Mouse (Mus musculus): ENCODE results near the gene Neil3. TPM values are rescaled to one million over a fixed set of nuclear protein-coding genes. Genes with fewer than 3 reads are reported as not detected.
A peak's percentile ranks its signal among the peaks of the same experiment; 100 is the strongest.

Neil3 gene
- total and polyA plus RNA-seq, 3 experiments = 10.3 to 16.7 (median 14.7) TPM

DNA sequence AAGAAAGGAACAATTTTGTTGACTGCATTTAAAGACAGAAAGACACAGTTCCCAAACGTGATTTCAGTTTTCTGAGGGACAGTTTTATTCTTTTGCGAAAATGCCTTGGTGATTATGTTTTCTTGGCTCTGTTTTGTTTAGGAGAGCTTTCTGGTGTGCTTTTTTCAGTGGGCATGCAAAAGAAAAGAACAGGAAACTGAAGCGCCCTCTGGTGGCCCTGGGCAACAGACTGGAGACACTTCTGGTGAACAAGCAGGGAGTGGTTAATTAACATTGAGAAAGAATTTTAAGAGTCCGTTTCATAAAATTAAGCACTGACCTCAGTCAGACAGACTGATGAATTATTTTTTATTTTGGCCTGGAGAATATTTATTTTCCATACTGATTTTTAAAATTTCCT lies 25.1 kb upstream of the Neil3 start:
- peak; percentile 71 for DNase-seq (ENCODE audit: extremely low read depth)
- TF ChIP-seq BHLHE40 (IDR thresholded peaks at IDR 0.05; ENCODE audit: low read depth, low read length) = no peak
- no peak for TF ChIP-seq GABPA (IDR thresholded peaks at IDR 0.05; ENCODE audit: insufficient replicate concordance, low read depth, low read length)
- TF ChIP-seq EP300 (IDR thresholded peaks at IDR 0.05; ENCODE audit: low read length) = no peak
- TF ChIP-seq MAFK (IDR thresholded peaks at IDR 0.05; ENCODE audit: insufficient replicate concordance, low read length) = no peak
- TF ChIP-seq MXI1 (IDR thresholded peaks at IDR 0.05; ENCODE audit: low read depth, low read length) = no peak
- no peak for TF ChIP-seq CHD2 (IDR thresholded peaks at IDR 0.05; ENCODE audit: low read length)
- no peak for TF ChIP-seq ZMIZ1 (IDR thresholded peaks at IDR 0.05; ENCODE audit: low read depth, low read length)
- TF ChIP-seq POLR2A (IDR thresholded peaks at IDR 0.05; ENCODE audit: low read depth, low read length) = no peak
- no peak for TF ChIP-seq CHD1 (IDR thresholded peaks at IDR 0.05; ENCODE audit: low read depth, low read length)
- TF ChIP-seq HCFC1 (IDR thresholded peaks at IDR 0.05; ENCODE audit: low read depth, low read length) = no peak
- TF ChIP-seq TCF12 (IDR thresholded peaks at IDR 0.05; ENCODE audit: low read depth, low read length) = no peak
- TF ChIP-seq CTCF (conservative IDR thresholded peaks at IDR 0.05 in 1 of 2, IDR thresholded peaks at IDR 0.05 in 1 of 2; ENCODE audit: low read depth in 2 of 2, low read length in 2 of 2) = peak; percentile 55 to 86
- no peak for TF ChIP-seq PAX5 (IDR thresholded peaks at IDR 0.05; ENCODE audit: low read length)
- no peak for TF ChIP-seq MAZ (IDR thresholded peaks at IDR 0.05; ENCODE audit: low read depth, low read length)
- TF ChIP-seq ZC3H11A (IDR thresholded peaks at IDR 0.05; ENCODE audit: low read depth, low read length) = peak; percentile 17; the same call in 1 of the 2 replicates
- no peak for TF ChIP-seq NELFE (IDR thresholded peaks at IDR 0.05; ENCODE audit: low read depth, low read length)
- TF ChIP-seq MYC (IDR thresholded peaks at IDR 0.05; ENCODE audit: low read depth, low read length) = no peak
- no peak for TF ChIP-seq ELF1 (IDR thresholded peaks at IDR 0.05; ENCODE audit: low read depth, low read length)
- TF ChIP-seq TBP (conservative IDR thresholded peaks at IDR 0.05; ENCODE audit: low read depth, low read length) = no peak
- no peak for TF ChIP-seq UBTF (IDR thresholded peaks at IDR 0.05; ENCODE audit: low read depth, low read length)
- TF ChIP-seq SIN3A (IDR thresholded peaks at IDR 0.05; ENCODE audit: low read length) = no peak
- no peak for TF ChIP-seq ETS1 (conservative IDR thresholded peaks at IDR 0.05; ENCODE audit: low read depth, low read length)
- no peak for TF ChIP-seq ZKSCAN1 (IDR thresholded peaks at IDR 0.05; ENCODE audit: borderline replicate concordance, low read depth, low read length)
- no peak for TF ChIP-seq RCOR1 (conservative IDR thresholded peaks at IDR 0.05; ENCODE audit: low read depth, low read length)
- TF ChIP-seq SMC3 (IDR thresholded peaks at IDR 0.05; ENCODE audit: low read depth, low read length) = peak; percentile 82
- TF ChIP-seq POLR2AphosphoS2 (IDR thresholded peaks at IDR 0.05; ENCODE audit: low read depth, low read length) = no peak
- no peak for TF ChIP-seq NRF1 (IDR thresholded peaks at IDR 0.05; ENCODE audit: low read depth, low read length)
- TF ChIP-seq RAD21 (IDR thresholded peaks at IDR 0.05; ENCODE audit: low read depth, low read length) = peak; percentile 62
- 0 out of 2 replicates have a peak, but pooled peaks have one; percentile 9 for TF ChIP-seq IRF4 (IDR thresholded peaks at IDR 0.05; ENCODE audit: low read depth, low read length)
- TF ChIP-seq KAT2A (IDR thresholded peaks at IDR 0.05; ENCODE audit: insufficient replicate concordance, low read length) = no peak
- TF ChIP-seq USF1 (IDR thresholded peaks at IDR 0.05; ENCODE audit: low read depth, low read length) = no peak
- TF ChIP-seq ZNF384 (IDR thresholded peaks at IDR 0.05; ENCODE audit: low read depth, low read length) = 0 out of 2 replicates have a peak, but pooled peaks have one; percentile 19
- no peak for TF ChIP-seq USF2 (conservative IDR thresholded peaks at IDR 0.05; ENCODE audit: low read depth, low read length)
- Histone ChIP-seq H3K27me3 (replicated peaks) (no peaks in the 10 kb centered on the region), H3K27ac (ENCODE audit: insufficient read depth, low read depth) (no peak overlapping the region), H3K36me3 (replicated peaks in 1 of 2; ENCODE audit: control insufficient read depth in 1 of 2, insufficient read depth in 1 of 2, low read length in 1 of 2) (no peaks in the 10 kb centered on the region), H3K4me2 (ENCODE audit: insufficient read depth, low read depth, poor library complexity, severe bottlenecking) (no peak overlapping the region), H3K4me1 (ENCODE audit: control insufficient read depth in 1 of 2, insufficient read depth in 2 of 2) (no peaks in the 10 kb centered on the region), H3K9me3 (replicated peaks; ENCODE audit: low read length) (no peaks in the 10 kb centered on the region), H3K79me2 (replicated peaks; ENCODE audit: control insufficient read depth, extremely low read depth, insufficient read depth, poor library complexity, severe bottlenecking) (no peaks in the 10 kb centered on the region), H3K9ac (ENCODE audit: insufficient read depth, low read depth) (no peak overlapping the region), H3K4me3 (replicated peaks in 1 of 3; ENCODE audit: low read depth in 2 of 3, low read length in 2 of 3, poor library complexity in 1 of 3) (no peak overlapping the region)
- in situ Hi-C loops (cut with MboI; ENCODE audit: low pct_ligation_motif_present, low pct_unique_long_range_greater_than_20kb, low sequenced_read_pairs) = no loop called here
- dilution Hi-C loops (cut with MboI; ENCODE audit: extremely low pct_ligation_motif_present, extremely low pct_unique_long_range_greater_than_20kb, low sequenced_read_pairs) = no loop called here

Data from CH12.LX (cell line).